Mouse (Mus musculus) midbrain, postnatal 0 days (tissue): ENCODE measurements around the gene Defb15. TPM values are rescaled to one million over a fixed set of nuclear protein-coding genes. Genes with fewer than 3 reads are reported as not detected.
"Not testable (repeated sequence)": the region's sequence is repeated elsewhere in the genome, so short reads cannot be mapped to it uniquely, and the experiment has no call there.

Source experiments
- ATAC-seq: fragments of 200-750 bp; cut with Nextera tagmentation; 2 replicates; pipeline ENCODE4 v1.8.0; 2017; ENCODE audit warnings: moderate number of reproducible peaks, mild to moderate bottlenecking, moderate TSS enrichment, moderate library complexity; ENCODE audit not compliant: low FRiP score
- DNase-seq: peaks from one replicate; pipeline ENCODE4 v3.0.0-alpha.2; 2015; ENCODE audit warnings: low spot score
- H3K27ac ChIP-seq: fragments of 300-500 bp; sonication (generic); 2 replicates; pipeline ENCODE4 v1.5.1; 2014; ENCODE audit warnings: low read depth, mild to moderate bottlenecking, low read length, mixed read lengths
- H3K27me3 ChIP-seq: fragments of 300-500 bp; sonication (generic); 2 replicates; pipeline ENCODE4 v1.6.1; 2014; ENCODE audit warnings: low read length, control low read depth, mixed read lengths; ENCODE audit not compliant: insufficient read depth
- H3K36me3 ChIP-seq: fragments of 300-500 bp; sonication (generic); 2 replicates; pipeline ENCODE4 v1.6.1; 2014; ENCODE audit warnings: low read length, control low read depth, mixed read lengths; ENCODE audit not compliant: insufficient read depth
- H3K4me1 ChIP-seq: fragments of 300-500 bp; sonication (generic); 2 replicates; pipeline ENCODE4 v1.6.1; 2014; ENCODE audit warnings: mild to moderate bottlenecking, control low read depth, antibody characterized with exemption, low read length, mixed read lengths; ENCODE audit not compliant: insufficient read depth
- H3K4me2 ChIP-seq: fragments of 300-500 bp; sonication (generic); 2 replicates; pipeline ENCODE4 v1.6.1; 2014; ENCODE audit warnings: low read depth, mild to moderate bottlenecking, low read length, mixed read lengths; ENCODE audit not compliant: poor library complexity, severe bottlenecking
- H3K4me3 ChIP-seq: fragments of 300-500 bp; sonication (generic); 2 replicates; pipeline ENCODE4 v1.5.1; 2014; ENCODE audit warnings: low read depth, mild to moderate bottlenecking, low read length, moderate library complexity
- H3K9ac ChIP-seq: fragments of 300-500 bp; sonication (generic); replicated peaks from 2 replicates; pipeline ENCODE4 v1.6.1; 2014; ENCODE audit warnings: mild to moderate bottlenecking, low read length, moderate library complexity, mixed read lengths; ENCODE audit not compliant: poor library complexity, severe bottlenecking
- H3K9me3 ChIP-seq: fragments of 300-500 bp; sonication (generic); 2 replicates; pipeline ENCODE4 v1.6.1; 2016; ENCODE audit warnings: low read length, control low read depth
- CTCF ChIP-seq: IDR thresholded peaks from 2 replicates; pipeline ENCODE4 v1.5.1; 2016; ENCODE audit warnings: antibody characterized with exemption, mild to moderate bottlenecking
- WGBS: fragments of 180-500 bp; shearing (Covaris S2); extraction: QIAGEN DNeasy Blood & Tissue Kit; methylation state at CpG from one replicate; pipeline ENCODE4 v1.1.7; 2014; 5-methylcytosine and 5-hydroxymethylcytosine counted together
- polyA plus RNA-seq: library from polyadenylated mRNA; unstranded; fragments of >200 nt; fragmentation: Nextera tagmentation; extraction: Ambion mirVana; gene quantifications from 2 replicates; pipeline ENCODE4 v1.2.1, GENCODE M21; 2015
- total RNA-seq: library from RNA; depleted of rRNA; stranded (reverse); fragments of >200 nt; gene quantifications from 2 replicates; pipeline ENCODE4 v1.2.3, GENCODE M21; 2014

The Defb15 gene
- total and polyA plus RNA-seq, 2 experiments from 2014 or later = not detected

DNA sequence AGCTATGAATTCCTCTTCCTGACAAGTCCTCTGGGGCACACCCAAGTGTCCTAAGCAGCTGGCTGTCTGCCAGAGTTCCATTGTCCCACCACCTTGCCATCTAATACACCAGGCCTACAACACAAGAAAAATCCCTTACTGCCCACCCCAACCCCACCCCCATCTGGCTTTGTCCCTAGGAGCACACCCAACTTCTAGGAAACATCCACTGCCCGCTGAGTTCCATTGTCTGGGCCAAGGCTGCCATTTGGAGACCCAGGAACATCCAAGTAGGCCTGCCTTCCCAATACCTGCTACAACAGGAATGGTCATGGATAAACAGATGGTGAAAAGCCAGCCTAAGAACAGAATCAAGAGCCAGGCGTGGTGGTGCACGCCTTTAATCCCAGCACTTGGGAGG, 23.8 kb upstream of the Defb15 start:
- 81% methylated on average over 3 of the region's 3 CpGs for WGBS
- no peaks in the 10 kb centered on the region for H3K4me1 ChIP-seq
- H3K27me3 ChIP-seq = no peaks in the 10 kb centered on the region
- H3K4me2 ChIP-seq = no peak overlapping the region
- H3K27ac ChIP-seq = no peak overlapping the region
- no peaks in the 10 kb centered on the region for H3K9me3 ChIP-seq
- TF ChIP-seq CTCF = no peak
- H3K36me3 ChIP-seq = no peaks in the 10 kb centered on the region
- DNase-seq = no peak
- H3K9ac ChIP-seq = no peak overlapping the region
- no peak overlapping the region for H3K4me3 ChIP-seq
- ATAC-seq = no peak; the same call in 1 of the 2 replicates

DNA sequence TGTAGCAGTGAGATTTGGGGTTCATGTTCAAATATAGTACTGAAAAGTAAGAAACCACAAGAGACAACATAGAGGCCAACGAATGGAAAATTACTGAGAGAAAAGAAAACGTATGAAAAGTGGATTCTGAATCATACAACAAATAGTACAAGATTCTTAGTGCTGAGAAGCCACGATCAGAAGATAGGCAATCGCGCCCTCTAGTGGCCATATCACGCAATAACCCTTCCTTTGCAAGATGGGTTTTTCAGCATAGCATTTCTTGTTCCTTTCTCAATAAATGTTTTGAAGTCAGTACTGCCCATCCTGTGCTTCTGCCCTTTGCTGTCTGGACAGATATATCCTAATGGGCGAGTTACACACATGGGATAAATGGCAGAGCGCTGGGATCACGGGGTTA, 22.8 kb upstream of the Defb15 start:
- Histone ChIP-seq H3K9ac (no peak overlapping the region), H3K4me3 (no peak overlapping the region), H3K27ac (no peak overlapping the region), H3K27me3 (no peaks in the 10 kb centered on the region), H3K4me1 (no peaks in the 10 kb centered on the region), H3K36me3 (no peaks in the 10 kb centered on the region), H3K4me2 (no peak overlapping the region), H3K9me3 (no peaks in the 10 kb centered on the region)
- ATAC-seq = no peak
- TF ChIP-seq CTCF = peak; percentile 89
- peak; percentile 69 for DNase-seq
- WGBS = 6% methylated on average over 9 of the region's 9 CpGs

DNA sequence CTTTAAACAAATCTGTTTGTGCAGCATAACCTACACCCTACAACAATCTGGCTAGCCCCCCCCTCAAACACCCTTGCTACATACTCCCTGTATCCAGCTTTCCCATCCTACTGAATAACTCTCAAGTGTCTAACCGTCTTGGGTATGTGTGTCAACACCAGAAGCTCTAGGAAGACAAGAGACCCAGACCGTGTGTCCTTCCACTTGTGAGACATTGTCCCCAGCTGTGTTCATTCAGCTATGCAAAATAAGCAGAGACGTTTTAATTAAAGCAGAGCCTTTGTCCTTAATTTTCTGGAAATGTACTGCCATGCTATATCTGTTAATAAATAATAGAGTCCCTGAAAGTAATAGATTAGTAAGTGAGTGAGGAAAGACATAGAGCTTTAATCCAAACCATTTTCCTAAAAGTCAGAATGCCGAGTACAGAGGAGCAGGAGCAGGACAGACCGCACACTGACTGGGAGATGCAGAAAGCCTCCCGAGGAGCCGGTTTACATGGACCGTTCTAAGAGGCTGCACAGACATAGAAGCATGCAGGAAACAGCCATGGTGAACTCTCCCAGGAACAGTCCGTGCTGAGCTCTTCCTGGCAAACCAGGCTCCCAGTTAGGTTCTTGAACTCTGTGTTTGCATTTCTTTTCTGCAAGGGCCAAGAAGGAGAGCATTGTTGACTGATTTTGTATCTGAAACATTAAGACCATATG, 15.0 kb upstream of the Defb15 start:
- ATAC-seq = 0 out of 2 replicates have a peak, but pooled peaks have one; percentile 20

DNA sequence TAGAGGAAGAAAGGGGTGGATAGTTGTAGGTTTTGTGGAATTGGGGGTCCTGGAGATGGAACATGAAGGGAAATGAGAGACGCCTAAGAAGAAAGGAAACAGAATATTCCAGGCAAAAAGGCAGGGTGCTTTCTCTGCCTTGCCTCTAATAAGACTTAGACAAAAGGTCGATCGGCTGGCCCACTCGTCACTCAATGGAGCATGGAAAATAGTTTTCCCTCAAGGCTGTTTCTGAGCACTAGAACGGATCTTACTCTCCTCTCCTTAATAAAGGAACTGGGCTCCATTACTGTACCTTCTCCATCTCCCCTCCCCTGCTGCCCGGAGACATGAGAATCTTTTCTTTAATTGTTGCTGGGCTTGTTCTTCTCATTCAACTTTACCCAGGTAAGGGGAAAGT, 14.0 kb upstream of the Defb15 start, which contains the start of gene Defb13:
Defb13 (plus strand) TSS at position 301 of the 400 bp plus-strand sequence.
- Histone ChIP-seq H3K27me3 (no peaks in the 10 kb centered on the region), H3K27ac (no peak within 1 kb of the TSS), H3K9ac (no peak within 1 kb of the TSS), H3K4me1 (no peaks in the 10 kb centered on the region), H3K36me3 (no peaks in the 10 kb centered on the region), H3K9me3 (no peaks in the 10 kb centered on the region), H3K4me3 (no peak within 1 kb of the TSS), H3K4me2 (no peak within 1 kb of the TSS)
- TF ChIP-seq CTCF = no peak
- 83% methylated on average over 6 of the region's 6 CpGs for WGBS
- ATAC-seq (no peak), DNase-seq (no peak)

More for the DNA sequence above, 15.0 kb upstream of the Defb15 start:
- no peaks in the 10 kb centered on the region for H3K4me1 ChIP-seq
- TF ChIP-seq CTCF = no peak
- no peak overlapping the region for H3K9ac ChIP-seq
- no peaks in the 10 kb centered on the region for H3K36me3 ChIP-seq
- H3K4me3 ChIP-seq = no peak overlapping the region
- no peaks in the 10 kb centered on the region for H3K27me3 ChIP-seq
- peak; percentile 14 for DNase-seq
- WGBS = 65% methylated on average over 9 of the region's 9 CpGs
- no peak overlapping the region for H3K27ac ChIP-seq
- no peaks in the 10 kb centered on the region for H3K9me3 ChIP-seq
- no peak overlapping the region for H3K4me2 ChIP-seq

DNA sequence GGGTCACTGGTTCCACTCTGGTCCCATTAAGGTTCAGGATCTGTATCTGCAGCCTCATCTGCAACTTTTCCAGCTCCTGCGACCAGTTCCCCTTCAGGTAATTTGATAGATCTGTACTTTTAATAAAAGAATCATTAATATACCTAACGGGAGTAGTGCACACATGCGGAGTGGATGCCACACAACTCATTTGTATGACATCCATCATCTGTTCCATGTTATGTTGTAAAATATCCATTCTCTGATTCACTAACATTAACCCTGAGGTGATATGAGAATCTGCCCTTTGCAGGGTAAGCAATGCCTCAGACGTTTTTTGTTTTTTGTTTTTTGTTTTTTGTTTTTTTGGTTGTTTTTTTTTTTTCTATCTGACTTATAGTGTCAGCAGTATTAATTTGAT, 5.5 kb upstream of the Defb15 start, which contains the start of gene Defb35:
Defb35 (plus strand) TSS at position 301 of the 400 bp plus-strand sequence.
- H3K27me3 ChIP-seq, DNase-seq, H3K9ac ChIP-seq, ATAC-seq, H3K36me3 ChIP-seq, H3K9me3 ChIP-seq, H3K4me2 ChIP-seq, H3K4me1 ChIP-seq, H3K27ac ChIP-seq, H3K4me3 ChIP-seq: not testable (repeated sequence)
- 85% methylated on average over 4 of the region's 4 CpGs for WGBS

DNA sequence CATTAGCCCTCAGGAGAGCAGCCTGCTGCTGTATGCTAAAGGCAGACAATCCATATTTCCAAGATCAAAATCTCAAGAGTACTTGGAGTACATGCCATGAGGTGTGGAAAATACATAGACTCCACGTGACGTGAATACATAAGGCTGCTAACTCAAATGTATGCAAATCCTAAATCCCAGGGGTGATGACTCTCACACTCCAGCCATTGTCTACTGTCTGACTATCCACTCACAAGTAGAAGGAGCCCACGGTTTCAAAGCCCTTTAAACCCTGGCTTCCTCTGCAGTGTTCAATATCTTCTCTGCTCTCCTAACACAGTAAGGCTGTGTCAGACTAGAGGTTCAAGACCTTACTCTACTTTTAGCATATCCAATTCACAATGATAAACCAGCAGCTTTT, 1.8 kb downstream of the Defb15 start:
- DNase-seq, H3K4me2 ChIP-seq, H3K27ac ChIP-seq, H3K9me3 ChIP-seq, H3K4me3 ChIP-seq, H3K36me3 ChIP-seq, H3K9ac ChIP-seq, ATAC-seq, H3K27me3 ChIP-seq, H3K4me1 ChIP-seq: not testable (repeated sequence)
- 40% methylated on average over 3 of the region's 3 CpGs for WGBS
